Mouse (Mus musculus): ENCODE data around the gene Me1. TPM values are rescaled to one million over a fixed set of nuclear protein-coding genes. Genes with fewer than 3 reads are reported as not detected.
A peak's percentile ranks its signal among the peaks of the same experiment; 100 is the strongest.
"Not testable (repeated sequence)": the region's sequence is repeated elsewhere in the genome, so short reads cannot be mapped to it uniquely, and the experiment has no call there.

Gene Me1
- total RNA-seq, 2 experiments from 2014 or later, result 339 to 341 TPM

- no peak for DNase-seq (ENCODE audit: low spot score in 2 of 2)
Observed at GRCm38 (mm10) chr9:86605776-86606175, 90.0 kb downstream of the Me1 start.

- DNase-seq (ENCODE audit: low spot score in 2 of 2), result no peak
Observed at GRCm38 (mm10) chr9:86599723-86600303, 95.9 kb downstream of the Me1 start.

- not testable (repeated sequence) for DNase-seq (ENCODE audit: low spot score in 2 of 2)
Observed at GRCm38 (mm10) chr9:86596983-86597382, 98.8 kb downstream of the Me1 start.

GRCm38 (mm10) chr9:86594357-86594767 is 101.4 kb downstream of the Me1 start:
- not testable (repeated sequence) for DNase-seq (ENCODE audit: low spot score in 2 of 2)

- no peak for DNase-seq (ENCODE audit: low spot score in 2 of 2)
Observed at GRCm38 (mm10) chr9:86592676-86593668, 102.8 kb downstream of the Me1 start.

DNA sequence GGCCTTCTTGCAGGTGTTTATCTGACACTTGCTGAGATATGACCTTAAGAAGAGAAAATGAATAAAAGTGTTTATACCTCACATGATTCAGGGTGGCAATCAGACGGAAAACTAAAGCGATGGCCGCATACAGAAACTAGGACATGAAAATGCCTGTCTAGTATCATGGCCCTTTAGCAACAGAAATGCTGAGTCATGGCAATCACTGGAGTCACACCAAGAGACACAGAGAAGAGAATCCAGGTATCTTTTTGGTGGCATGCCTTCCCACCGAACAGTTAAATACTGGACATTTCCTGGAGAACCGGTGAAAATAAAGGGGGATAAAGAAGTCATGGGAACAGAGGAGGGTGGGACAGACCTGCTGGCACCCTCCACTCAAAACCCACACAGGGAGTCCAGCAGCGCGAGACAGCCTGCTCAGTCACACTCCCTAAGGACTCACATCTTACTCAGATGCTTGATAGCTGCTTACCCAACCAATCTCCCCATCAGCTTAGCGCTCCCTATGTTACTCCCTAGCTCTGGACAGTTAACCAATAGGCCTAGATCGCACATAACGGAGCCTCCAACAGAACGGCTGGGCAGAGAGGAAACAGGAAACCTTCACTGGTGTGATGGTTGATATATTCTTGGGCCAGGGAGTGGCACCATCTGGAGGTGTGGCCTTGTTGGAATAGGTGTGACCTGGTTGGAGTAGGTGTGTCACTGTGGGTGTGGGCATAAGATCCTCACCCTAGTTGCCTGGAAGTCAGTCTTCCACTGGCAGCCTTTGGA is 108.5 kb downstream of the Me1 start:
- no peak for DNase-seq (ENCODE audit: low spot score in 2 of 2)

DNA sequence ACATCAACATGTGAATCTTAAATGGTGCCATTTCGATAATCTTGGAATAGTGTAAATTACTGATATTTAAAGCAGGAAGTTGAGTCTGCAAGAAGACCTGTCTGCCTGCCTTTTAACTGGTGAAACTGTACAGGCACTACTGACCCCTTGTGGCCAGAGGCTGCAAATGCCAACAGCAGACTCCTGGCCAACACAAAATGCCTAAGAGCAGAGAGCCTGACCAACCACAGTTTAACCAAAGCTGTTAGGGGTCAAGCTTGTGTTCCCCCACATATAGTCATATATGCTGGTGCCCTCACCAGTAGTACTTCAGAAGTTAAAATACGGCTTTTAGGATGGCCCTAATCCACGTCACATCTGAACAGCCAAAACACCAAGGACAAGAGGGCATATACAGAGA is 112.0 kb downstream of the Me1 start:
- peak in 1 of 2 experiments; percentile 48 for DNase-seq (ENCODE audit: low spot score in 2 of 2)

DNA sequence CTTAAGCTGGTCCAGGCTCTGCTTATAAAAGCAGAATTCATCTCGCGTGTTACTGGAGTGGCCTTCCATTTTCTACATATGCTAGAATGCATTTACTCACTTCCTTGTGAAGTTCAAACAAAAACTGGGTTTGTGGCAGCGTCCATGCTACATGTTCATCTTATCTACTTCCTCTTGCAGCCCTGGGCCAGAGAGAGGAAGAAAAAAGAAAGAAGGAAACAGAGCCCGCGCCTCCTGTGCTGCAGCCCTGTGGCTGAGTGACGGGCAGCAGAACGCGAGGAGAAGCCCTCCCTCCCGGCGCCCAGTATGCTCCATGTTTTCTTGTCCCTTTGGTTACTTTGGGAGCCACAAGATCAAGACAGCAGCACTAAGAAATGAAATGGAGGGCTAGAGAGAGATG is 116.1 kb downstream of the Me1 start:
- no peak for DNase-seq (ENCODE audit: low spot score in 2 of 2)

GRCm38 (mm10) chr9:86575178-86575577 is 120.6 kb downstream of the Me1 start:
- DNase-seq (ENCODE audit: low spot score in 2 of 2), result no peak

DNA sequence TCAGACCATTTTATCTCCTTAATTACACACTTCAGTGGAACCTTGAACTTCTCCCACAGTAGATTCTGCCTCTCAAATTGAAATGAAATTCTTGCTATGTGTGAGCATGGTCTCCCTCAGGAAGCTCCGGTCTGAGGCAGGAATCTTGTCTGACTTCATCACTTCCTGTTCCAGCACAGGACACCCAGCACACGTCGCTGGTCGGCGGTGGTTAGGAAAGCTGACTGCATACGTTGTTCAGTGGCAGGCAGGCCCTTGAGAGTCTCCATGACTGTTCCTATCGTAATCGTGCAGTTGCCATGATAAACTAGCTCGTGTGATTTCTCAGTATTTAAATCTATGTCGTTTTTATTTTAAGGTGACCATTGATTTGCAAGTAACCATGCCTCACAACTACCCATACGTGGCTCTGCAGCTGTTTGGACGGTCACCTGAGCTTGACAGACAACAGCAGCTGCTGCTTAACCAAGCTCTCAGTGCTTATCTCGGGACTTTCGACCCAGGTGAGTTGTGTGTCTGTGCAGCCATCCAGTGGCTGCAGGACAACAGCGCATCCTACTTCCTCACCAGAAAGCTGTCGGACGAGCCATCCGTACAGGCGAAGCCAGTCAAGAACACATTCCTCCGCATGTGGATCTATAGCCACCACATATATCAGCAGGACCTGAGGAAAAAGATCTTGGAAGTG is 122.0 kb downstream of the Me1 start:
- DNase-seq (ENCODE audit: low spot score in 2 of 2), result no peak

- DNase-seq (ENCODE audit: low spot score in 2 of 2), result peak; percentile 52 to 65
Observed at GRCm38 (mm10) chr9:86572636-86573291, 123.0 kb downstream of the Me1 start.

DNA sequence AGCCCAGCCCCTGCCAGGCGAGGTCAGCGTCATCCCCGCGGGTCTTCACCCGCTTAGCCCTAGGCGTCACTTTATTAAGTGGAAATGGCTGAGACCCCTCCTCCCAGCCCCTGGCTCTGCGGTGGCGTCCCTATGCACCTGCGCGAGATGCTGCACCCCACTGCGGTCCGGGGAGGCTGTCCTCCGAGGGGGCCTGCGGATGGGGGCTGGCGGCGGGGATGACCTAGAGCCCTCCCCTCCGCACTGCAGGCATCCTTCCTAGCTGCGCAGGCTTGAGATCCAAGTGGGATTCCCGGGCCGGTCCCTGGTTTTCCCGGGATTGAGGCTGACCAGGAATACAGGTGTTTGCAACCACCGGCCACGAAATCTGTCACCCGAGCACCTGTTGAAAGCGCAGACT is 123.6 kb downstream of the Me1 start:
- DNase-seq (ENCODE audit: low spot score in 2 of 2), result peak in 1 of 2 experiments; percentile 18

DNA sequence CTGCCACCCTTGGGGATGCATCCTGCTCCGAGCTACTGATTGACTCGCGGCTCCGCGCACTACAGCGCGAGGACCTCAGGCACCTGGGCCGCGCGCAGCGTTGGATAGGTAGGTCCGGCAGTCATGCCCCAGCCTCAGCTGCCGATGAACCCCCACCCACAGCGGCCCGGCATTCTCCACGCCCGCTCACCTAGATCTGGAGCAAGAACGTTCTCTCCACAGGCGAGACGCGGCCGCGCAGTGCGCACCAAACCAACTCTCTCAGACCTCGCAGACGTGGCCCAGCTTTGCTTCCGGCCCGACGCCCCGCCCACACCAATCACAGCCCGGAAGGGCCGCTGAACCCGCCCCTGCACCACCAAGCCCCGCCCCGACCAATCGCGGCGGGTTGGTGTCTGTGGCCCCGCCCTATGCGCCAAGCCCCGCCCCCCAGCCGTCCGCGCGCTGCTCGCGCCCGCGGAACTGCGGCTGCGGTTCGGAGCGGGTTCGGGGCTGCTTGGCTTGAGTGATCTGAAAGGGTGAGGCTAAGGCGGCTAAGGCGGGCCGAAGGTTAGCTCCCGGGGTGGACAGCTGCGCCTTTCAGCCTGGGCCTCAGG is 124.1 kb downstream of the Me1 start, which contains the start of the genes Pgm3 and Rwdd2a:
Pgm3 (minus strand) TSS at position 303 of the 596 bp plus-strand sequence.
Rwdd2a (plus strand) TSS at position 452 of the 596 bp plus-strand sequence.
- peak; percentile 92 to 96 for DNase-seq (ENCODE audit: low spot score in 2 of 2)

DNA sequence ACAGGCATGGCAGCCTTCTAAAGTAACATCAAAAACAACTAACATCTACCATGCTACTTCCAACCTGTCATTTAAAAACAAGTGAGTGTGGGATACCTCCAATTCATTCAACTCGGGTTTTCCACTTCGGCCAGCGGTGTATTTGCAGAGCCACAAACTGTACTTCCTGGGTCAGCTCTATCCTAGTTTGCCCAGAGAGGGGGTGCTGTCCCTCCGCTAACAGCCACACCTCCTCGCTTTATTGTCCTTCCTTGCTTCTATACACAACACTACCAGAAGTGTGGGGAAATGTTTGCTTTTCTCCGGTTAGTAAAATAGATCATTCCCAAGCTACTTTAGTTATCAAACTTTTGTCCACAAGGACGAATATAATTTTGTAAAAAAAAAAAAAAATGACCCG is 124.8 kb downstream of the Me1 start:
- DNase-seq (ENCODE audit: low spot score in 2 of 2), result no peak

GRCm38 (mm10) chr9:86570261-86570890 is 125.4 kb downstream of the Me1 start:
- DNase-seq (ENCODE audit: low spot score in 2 of 2), result no peak

GRCm38 (mm10) chr9:86569314-86569910 is 126.3 kb downstream of the Me1 start:
- no peak for DNase-seq (ENCODE audit: low spot score in 2 of 2)

DNA sequence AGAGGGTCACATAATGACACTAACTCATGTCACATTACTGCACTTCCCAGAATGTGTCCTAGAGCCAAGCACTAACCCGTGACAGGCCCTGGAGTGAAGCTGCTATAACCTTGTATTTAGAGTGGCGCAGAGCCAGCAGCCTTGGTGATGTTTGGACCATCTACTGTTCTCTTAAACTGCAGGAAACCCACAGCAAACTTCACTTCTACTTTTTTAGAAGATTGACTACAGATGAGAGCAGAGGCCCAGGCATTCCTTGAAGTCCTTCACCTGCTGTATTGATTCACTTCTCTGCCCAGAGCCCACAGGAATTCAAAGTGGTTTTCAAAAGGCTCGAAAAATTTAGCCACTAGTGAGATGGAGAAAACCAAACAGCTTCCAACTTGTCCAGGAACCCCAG is 135.2 kb downstream of the Me1 start:
- peak in 1 of 2 experiments; percentile 27 for DNase-seq (ENCODE audit: low spot score in 2 of 2)

DNA sequence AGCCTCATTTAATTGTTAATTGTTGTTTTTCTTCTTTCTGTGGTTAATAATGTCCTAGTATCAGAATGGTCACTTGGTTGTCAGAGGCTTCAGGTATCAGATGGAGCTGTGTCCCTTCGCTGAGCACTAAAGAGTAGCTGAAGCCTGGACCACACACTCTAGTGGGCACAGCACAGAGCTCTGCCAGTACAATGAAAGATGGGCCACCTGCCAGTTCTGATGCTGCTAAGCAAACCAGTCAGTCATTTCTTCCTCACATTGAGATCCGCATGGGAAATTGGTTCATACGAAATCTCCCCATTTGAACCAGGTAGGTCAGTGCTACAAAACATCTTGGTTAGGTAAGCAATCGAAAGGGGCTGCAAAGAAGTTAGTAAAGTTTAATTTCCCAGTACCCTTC is 141.1 kb downstream of the Me1 start:
- no peak for DNase-seq (ENCODE audit: low spot score in 2 of 2)

DNA sequence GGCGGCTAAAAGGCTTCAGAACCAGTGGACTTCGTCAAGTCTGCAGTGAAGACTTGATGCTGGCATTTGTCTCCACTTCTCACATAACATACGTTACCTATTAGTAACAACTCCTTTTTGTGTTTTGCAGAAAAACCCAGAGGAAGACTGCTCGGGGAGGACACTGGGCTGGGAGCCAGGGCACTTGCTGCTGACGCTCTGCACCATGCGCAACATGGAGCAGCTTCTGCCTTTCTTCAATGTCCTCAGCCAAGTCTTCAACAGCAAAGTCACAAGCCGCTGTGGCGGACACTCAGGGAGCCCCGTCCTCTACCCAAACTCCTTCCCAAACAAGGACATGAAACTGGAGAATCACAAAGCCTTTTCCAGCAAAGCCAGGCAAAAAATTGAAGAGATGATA is 141.9 kb downstream of the Me1 start:
- no peak for DNase-seq (ENCODE audit: low spot score in 2 of 2)

Data from adrenal gland, postnatal 4 days (tissue).